Mouse (Mus musculus) spleen, adult 2 months (tissue): Measurements from ENCODE around the gene Iscu. TPM values are rescaled to one million over a fixed set of nuclear protein-coding genes. Genes with fewer than 3 reads are reported as not detected.

Experiments used
- DNase-seq, 2 experiments: peaks; one replicate each; pipeline versions ENCODE4 v3.0.0 to v3.0.0-alpha.2; 2012 to 2021; ENCODE audit warnings: low spot score in 2 of 2, low read depth in 1 of 2
- H3K27ac ChIP-seq: fragments of 200-500 bp; 2 replicates; pipeline ENCODE4 v1.5.1; 2012; ENCODE audit warnings: low read length, inconsistent platforms; ENCODE audit not compliant: insufficient read depth
- H3K27me3 ChIP-seq: fragments of 200-500 bp; 2 replicates; pipeline ENCODE4 v1.6.1; 2012; ENCODE audit warnings: mild to moderate bottlenecking, moderate library complexity, low read length, inconsistent platforms; ENCODE audit not compliant: control insufficient read depth, insufficient read depth
- H3K36me3 ChIP-seq: fragments of 200-500 bp; 2 replicates; pipeline ENCODE4 v1.6.1; 2012; ENCODE audit warnings: mild to moderate bottlenecking, low read length, inconsistent platforms; ENCODE audit not compliant: control insufficient read depth, insufficient read depth
- H3K4me1 ChIP-seq: fragments of 200-500 bp; 2 replicates; pipeline ENCODE4 v1.6.1; 2011; ENCODE audit warnings: inconsistent platforms; ENCODE audit not compliant: control insufficient read depth, insufficient read depth, insufficient read length
- H3K4me3 ChIP-seq: fragments of 200-500 bp; 2 replicates; pipeline ENCODE4 v1.5.1; 2011; ENCODE audit warnings: mild to moderate bottlenecking, inconsistent platforms; ENCODE audit not compliant: insufficient read depth, insufficient read length; ENCODE audit errors: extremely low read depth
- CTCF ChIP-seq: fragments of 200-500 bp; IDR thresholded peaks from 2 replicates; pipeline ENCODE4 v1.5.1; 2011; ENCODE audit warnings: mild to moderate bottlenecking, inconsistent platforms; ENCODE audit not compliant: insufficient read depth, insufficient read length, insufficient replicate concordance; ENCODE audit errors: extremely low read depth
- POLR2A ChIP-seq: fragments of 200-500 bp; IDR thresholded peaks from 2 replicates; pipeline ENCODE4 v1.6.1; 2011; ENCODE audit warnings: low read depth, low read length, inconsistent platforms
- WGBS: fragments of 180-500 bp; shearing (Covaris S2); methylation state at CpG from one replicate; pipeline ENCODE4 v1.1.7; 2018; 5-methylcytosine and 5-hydroxymethylcytosine counted together
- polyA plus RNA-seq: library from polyadenylated mRNA; depleted of rRNA; stranded (reverse); fragments of >200 nt; gene quantifications from 2 replicates; pipeline ENCODE4 v1.2.3, GENCODE M21; 2012

The Iscu gene
- polyA plus RNA-seq, 1 experiment = 79.7 TPM

- no peak overlapping the region for H3K27ac ChIP-seq
- DNase-seq = no peak
- H3K27me3 ChIP-seq = no peaks in the 10 kb centered on the region
- H3K4me3 ChIP-seq = no peak overlapping the region
- WGBS = 53% methylated on average over 19 of the region's 19 CpGs
- H3K4me1 ChIP-seq = no peaks in the 10 kb centered on the region
- no peaks in the 10 kb centered on the region for H3K36me3 ChIP-seq
- no peak for TF ChIP-seq CTCF
- TF ChIP-seq POLR2A = no peak
Measured at GRCm38 (mm10) chr5:113797149-113797882, 24.8 kb downstream of the Iscu start.

GRCm38 (mm10) chr5:113798525-113798924 lies 26.0 kb downstream of the Iscu start:
- TF ChIP-seq CTCF (no peak), POLR2A (no peak)
- 27% methylated on average over 9 of the region's 9 CpGs for WGBS
- DNase-seq = no peak
- Histone ChIP-seq H3K27me3 (no peaks in the 10 kb centered on the region), H3K4me3 (no peak overlapping the region), H3K4me1 (no peaks in the 10 kb centered on the region), H3K36me3 (no peaks in the 10 kb centered on the region), H3K27ac (no peak overlapping the region)

GRCm38 (mm10) chr5:113799691-113800090 lies 27.1 kb downstream of the Iscu start:
- no peaks in the 10 kb centered on the region for H3K27me3 ChIP-seq
- no peaks in the 10 kb centered on the region for H3K36me3 ChIP-seq
- no peaks in the 10 kb centered on the region for H3K4me1 ChIP-seq
- H3K4me3 ChIP-seq = no peak overlapping the region
- no peak for DNase-seq
- H3K27ac ChIP-seq = no peak overlapping the region
- 77% methylated on average over 5 of the region's 5 CpGs for WGBS
- no peak for TF ChIP-seq POLR2A
- no peak for TF ChIP-seq CTCF

GRCm38 (mm10) chr5:113800280-113800679 lies 27.7 kb downstream of the Iscu start, which contains the start of gene Tmem119:
Gene Tmem119, minus strand, starts transcription at chr5:113800516.
- no peak within 1 kb of the TSS for H3K4me3 ChIP-seq
- TF ChIP-seq CTCF = no peak
- no peak for TF ChIP-seq POLR2A
- no peak for DNase-seq

GRCm38 (mm10) chr5:113804395-113804966 lies 31.9 kb downstream of the Iscu start:
- Histone ChIP-seq H3K27ac (no peak overlapping the region), H3K27me3 (0 out of 2 replicates have a peak, but pooled peaks cover 2% of the 10 kb centered on the region), H3K36me3 (no peaks in the 10 kb centered on the region), H3K4me3 (no peak overlapping the region), H3K4me1 (no peaks in the 10 kb centered on the region; the same call in 1 of the 2 replicates)
- WGBS = 19% methylated on average over 7 of the region's 7 CpGs
- no peak for TF ChIP-seq CTCF
- no peak for TF ChIP-seq POLR2A
- no peak for DNase-seq

More at GRCm38 (mm10) chr5:113800280-113800679, 27.7 kb downstream of the Iscu start, which contains the start of gene Tmem119:
- H3K27ac ChIP-seq = no peak within 1 kb of the TSS
- H3K27me3 ChIP-seq = no peaks in the 10 kb centered on the region
- H3K4me1 ChIP-seq = no peaks in the 10 kb centered on the region
- whole genome bisulfite sequencing = 8% methylated on average over 11 of the region's 11 CpGs
- H3K36me3 ChIP-seq = no peaks in the 10 kb centered on the region

- 80% methylated on average over 9 of the region's 9 CpGs for WGBS
- Histone ChIP-seq H3K4me1 (no peaks in the 10 kb centered on the region; the same call in 1 of the 2 replicates), H3K27ac (no peak overlapping the region), H3K27me3 (0 out of 2 replicates have a peak, but pooled peaks cover 2% of the 10 kb centered on the region), H3K36me3 (no peaks in the 10 kb centered on the region), H3K4me3 (no peak overlapping the region)
- no peak for DNase-seq
- TF ChIP-seq CTCF (no peak), POLR2A (no peak)
Measured at GRCm38 (mm10) chr5:113805301-113805700, 32.8 kb downstream of the Iscu start.

- 11% methylated on average over 10 of the region's 10 CpGs for WGBS
- H3K36me3 ChIP-seq = no peaks in the 10 kb centered on the region
- no peak overlapping the region for H3K27ac ChIP-seq
- no peak overlapping the region for H3K4me3 ChIP-seq
- DNase-seq = no peak
- H3K4me1 ChIP-seq = no peaks in the 10 kb centered on the region; the same call in 1 of the 2 replicates
- no peak for TF ChIP-seq POLR2A
- no peak for TF ChIP-seq CTCF
- H3K27me3 ChIP-seq = 0 out of 2 replicates have a peak, but pooled peaks cover 2% of the 10 kb centered on the region
Measured at GRCm38 (mm10) chr5:113806414-113806813, 33.9 kb downstream of the Iscu start.
